Mouse (Mus musculus) erythroblast, embryonic 14.5 days (primary cell): ENCODE data around the gene Pja2.

Experiments used
- GATA1 ChIP-seq: IDR thresholded peaks from 2 replicates; pipeline ENCODE4 v1.6.1; 2012; ENCODE audit warnings: low read length, inconsistent platforms, mixed read lengths
- TAL1 ChIP-seq: IDR thresholded peaks from 3 replicates; pipeline ENCODE4 v1.6.1; 2012; ENCODE audit warnings: low read length, inconsistent platforms, mixed read lengths

- no peak for TF ChIP-seq TAL1
- TF ChIP-seq GATA1, result no peak
Observed at GRCm38 (mm10) chr17:64353940-64354339, 22.2 kb upstream of the Pja2 start.
